Mouse (Mus musculus) olfactory bulb, adult 2 months (tissue): ENCODE measurements at regions not wholly inside any gene's neighbourhood (a gene's known extent, or its start where the extent isn't known, plus 50 kb on each side); places are given as distances from the start of the nearest gene placed in this dataset.

Source experiments
- CTCF ChIP-seq: fragments of 200-500 bp; IDR thresholded peaks from 2 replicates; pipeline ENCODE4 v1.5.1; 2012; ENCODE audit warnings: low read depth, mild to moderate bottlenecking, low read length, moderate library complexity; ENCODE audit not compliant: insufficient read depth
- POLR2A ChIP-seq: fragments of 200-500 bp; IDR thresholded peaks from 2 replicates; pipeline ENCODE4 v1.6.1; 2012; ENCODE audit warnings: mild to moderate bottlenecking, low read depth, low read length, moderate library complexity; ENCODE audit not compliant: insufficient read depth

GRCm38 (mm10) chr9:61263335-61263734 lies 108.8 kb upstream of the Tle3 start:
- TF ChIP-seq POLR2A = no peak
- TF ChIP-seq CTCF = no peak
